Mouse (Mus musculus) C2C12 (cell line): Measurements from ENCODE around the gene Cct8. TPM values are rescaled to one million over a fixed set of nuclear protein-coding genes. Genes with fewer than 3 reads are reported as not detected.

Experiments
- H3K27me3 ChIP-seq: one replicate; pipeline ENCODE4 v1.6.1; 2011; ENCODE audit not compliant: control insufficient read depth, insufficient read depth, insufficient read length
- H3K36me3 ChIP-seq: one replicate; pipeline ENCODE4 v1.6.1; 2011; ENCODE audit not compliant: control insufficient read depth, insufficient read depth
- H3K4me3 ChIP-seq: one replicate; pipeline ENCODE4 v1.5.1; 2011; ENCODE audit warnings: mild to moderate bottlenecking, control low read depth; ENCODE audit not compliant: poor library complexity, insufficient read depth, severe bottlenecking
- H3K79me2 ChIP-seq: one replicate; pipeline ENCODE4 v1.6.1; 2011; ENCODE audit not compliant: control insufficient read depth, insufficient read depth
- H3K79me3 ChIP-seq: one replicate; pipeline ENCODE4 v1.6.1; 2011; ENCODE audit warnings: low read depth, control low read depth
- H3ac ChIP-seq: one replicate; pipeline ENCODE3; 2011; ENCODE audit warnings: low read depth; ENCODE audit not compliant: control insufficient read depth, insufficient read length
- CEBPB ChIP-seq: IDR thresholded peaks from one replicate; pipeline ENCODE4 v1.6.1; 2011; ENCODE audit warnings: low read depth, mild to moderate bottlenecking, control low read depth, moderate library complexity
- CTCF ChIP-seq: IDR thresholded peaks from one replicate; pipeline ENCODE4 v1.5.1; 2011; ENCODE audit not compliant: control insufficient read depth, insufficient read depth, insufficient read length
- FOSL1 ChIP-seq: IDR thresholded peaks from one replicate; pipeline ENCODE4 v1.8.0; 2011; ENCODE audit warnings: mild to moderate bottlenecking, low read length; ENCODE audit not compliant: poor library complexity, insufficient read depth, severe bottlenecking
- MAX ChIP-seq: IDR thresholded peaks from one replicate; pipeline ENCODE4 v1.6.1; 2011; ENCODE audit warnings: mild to moderate bottlenecking, control low read depth
- MYOD1 ChIP-seq: IDR thresholded peaks from one replicate; pipeline ENCODE4 v1.6.1; 2011; ENCODE audit warnings: low read depth; ENCODE audit not compliant: control insufficient read depth, insufficient read length
- MYOG ChIP-seq: IDR thresholded peaks from one replicate; pipeline ENCODE4 v1.6.1; 2011; ENCODE audit not compliant: control insufficient read depth, insufficient read length; ENCODE audit errors: extremely low read depth
- USF1 ChIP-seq: IDR thresholded peaks from one replicate; pipeline ENCODE4 v1.6.1; 2011; ENCODE audit warnings: low read depth, mild to moderate bottlenecking, control low read depth, moderate library complexity
- polyA plus RNA-seq: library from polyadenylated mRNA; unstranded; fragments of >200 nt; fragmentation: generic; extraction: Trizol; gene quantifications from one replicate; pipeline ENCODE4 v1.2.1, GENCODE M21; 2012; ENCODE audit warnings: missing spikeins

Gene Cct8
- polyA plus RNA-seq, 1 experiment: 162 TPM

DNA sequence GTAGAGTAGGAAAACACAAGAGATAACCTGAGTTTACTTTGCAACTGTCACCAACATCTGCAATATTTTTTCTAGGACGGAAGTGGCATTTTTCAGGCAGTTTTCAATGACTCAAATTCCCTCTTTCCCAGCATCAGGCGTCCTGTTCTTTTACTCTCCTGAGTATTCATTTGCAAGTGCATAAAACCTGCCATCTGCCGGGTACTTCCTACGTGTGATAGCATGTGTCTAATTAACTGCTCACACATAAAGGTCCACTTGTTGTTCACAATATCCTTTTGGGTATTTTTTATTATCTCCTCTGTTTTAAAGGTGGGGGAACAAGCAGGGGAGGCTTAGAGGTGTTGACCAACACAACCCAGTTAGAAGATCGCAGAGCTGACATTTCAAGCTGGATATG is 16.0 kb upstream of the Cct8 start:
- TF ChIP-seq MYOG: no peak
- TF ChIP-seq MAX: no peak
- TF ChIP-seq USF1: no peak
- TF ChIP-seq CEBPB: no peak
- TF ChIP-seq CTCF: no peak
- TF ChIP-seq MYOD1: no peak
- no peak for TF ChIP-seq FOSL1
- Histone ChIP-seq H3K79me2 (no peaks in the 10 kb centered on the region), H3K4me3 (no peak overlapping the region), H3K27me3 (no peaks in the 10 kb centered on the region), H3K79me3 (no peaks in the 10 kb centered on the region), H3ac (no peak overlapping the region), H3K36me3 (no peaks in the 10 kb centered on the region)

DNA sequence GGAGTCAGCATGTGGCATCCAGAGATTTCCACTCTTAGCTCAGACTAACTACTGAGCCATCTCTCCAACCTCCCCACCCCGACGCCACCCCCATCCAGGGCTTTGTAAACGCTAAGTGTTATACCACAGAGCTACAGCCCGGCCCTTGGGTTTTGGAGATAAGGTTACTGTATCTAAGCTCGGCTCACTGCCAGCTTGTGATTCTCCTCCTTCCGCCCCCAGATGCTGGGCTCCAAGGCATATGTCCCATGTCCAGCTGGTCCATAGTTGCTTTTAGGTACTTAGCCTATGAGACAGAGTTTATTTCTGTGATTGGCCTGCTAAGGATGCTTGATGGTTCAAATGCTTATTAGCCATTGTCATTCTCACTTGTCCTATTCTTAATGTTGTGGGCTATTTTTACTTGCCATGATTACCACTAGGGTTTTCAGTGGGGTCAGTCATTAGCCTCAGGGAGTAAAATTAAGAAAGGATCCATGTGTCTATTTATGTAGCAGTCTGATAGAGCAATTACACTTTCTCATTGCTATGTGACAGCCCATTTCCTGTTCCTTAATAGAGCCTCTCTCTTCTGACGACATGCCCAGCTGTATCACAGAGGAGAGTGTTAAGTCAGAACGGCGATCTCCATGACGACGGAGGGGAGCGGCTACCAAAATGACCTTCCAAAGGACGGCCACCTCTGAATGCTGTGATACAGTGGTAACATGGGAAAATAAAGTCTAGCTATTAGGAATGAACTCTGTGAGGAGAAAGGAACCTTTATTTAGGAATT is 5.8 kb upstream of the Cct8 start:
- Histone ChIP-seq H3K36me3 (no peaks in the 10 kb centered on the region), H3K79me2 (peaks cover 8% of the 10 kb centered on the region), H3ac (no peak overlapping the region), H3K4me3 (no peak overlapping the region), H3K79me3 (no peaks in the 10 kb centered on the region), H3K27me3 (no peaks in the 10 kb centered on the region)
- TF ChIP-seq USF1 (no peak), CTCF (no peak), MYOG (no peak), MYOD1 (no peak), FOSL1 (no peak), MAX (no peak), CEBPB (no peak)

- peaks cover 22% of the 10 kb centered on the region for H3K79me2 ChIP-seq
- H3K79me3 ChIP-seq: peaks cover 10% of the 10 kb centered on the region
- H3K4me3 ChIP-seq: no peak overlapping the region
- no peaks in the 10 kb centered on the region for H3K27me3 ChIP-seq
- no peaks in the 10 kb centered on the region for H3K36me3 ChIP-seq
- H3ac ChIP-seq: no peak overlapping the region
- TF ChIP-seq USF1 (no peak), MYOD1 (no peak), CTCF (no peak), MAX (no peak), FOSL1 (no peak), CEBPB (no peak), MYOG (no peak)
Observed at GRCm38 (mm10) chr16:87499556-87499955, 3.9 kb upstream of the Cct8 start.

DNA sequence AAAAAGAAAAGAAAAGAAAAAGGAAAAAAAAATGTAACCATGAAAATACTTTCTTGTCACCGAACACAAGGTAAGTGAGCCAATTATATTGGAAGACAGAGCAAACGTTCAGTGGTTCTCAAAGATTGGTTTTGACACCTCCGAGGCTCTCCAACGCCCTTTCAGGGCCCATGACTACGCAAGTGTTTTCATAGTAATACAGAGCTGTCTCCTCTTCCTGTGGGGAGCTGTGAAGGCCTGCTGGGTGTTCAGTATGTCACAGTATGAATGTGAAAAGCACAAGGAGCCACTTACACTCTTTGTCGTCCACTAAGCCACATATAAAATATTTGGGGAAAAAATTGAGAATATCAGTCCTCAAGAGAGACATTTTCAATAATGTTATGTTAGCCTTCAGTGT is 1.5 kb upstream of the Cct8 start:
- peaks cover 34% of the 10 kb centered on the region for H3K79me3 ChIP-seq
- no peak overlapping the region for H3K4me3 ChIP-seq
- TF ChIP-seq CEBPB: no peak
- no peak for TF ChIP-seq FOSL1
- no peak for TF ChIP-seq MYOG
- no peak for TF ChIP-seq MYOD1
- TF ChIP-seq USF1: no peak
- no peak for TF ChIP-seq CTCF
- TF ChIP-seq MAX: no peak
- H3ac ChIP-seq: no peak overlapping the region
- H3K79me2 ChIP-seq: peaks cover 46% of the 10 kb centered on the region
- H3K27me3 ChIP-seq: no peaks in the 10 kb centered on the region
- H3K36me3 ChIP-seq: peaks cover 23% of the 10 kb centered on the region

- Histone ChIP-seq H3K79me3 (peaks cover 37% of the 10 kb centered on the region), H3K79me2 (peaks cover 50% of the 10 kb centered on the region), H3K4me3 (no peak overlapping the region), H3K36me3 (peaks cover 27% of the 10 kb centered on the region), H3K27me3 (no peaks in the 10 kb centered on the region), H3ac (no peak overlapping the region)
- TF ChIP-seq FOSL1 (no peak), MYOG (no peak), MYOD1 (no peak), CTCF (no peak), MAX (no peak)
Observed at GRCm38 (mm10) chr16:87496728-87497127, 1.1 kb upstream of the Cct8 start.
